Mouse (Mus musculus): ENCODE data around the gene Wee2. TPM values are rescaled to one million over a fixed set of nuclear protein-coding genes. Genes with fewer than 3 reads are reported as not detected.

Gene Wee2
- polyA plus RNA-seq, 1 experiment from 2014 or later = not detected

DNA sequence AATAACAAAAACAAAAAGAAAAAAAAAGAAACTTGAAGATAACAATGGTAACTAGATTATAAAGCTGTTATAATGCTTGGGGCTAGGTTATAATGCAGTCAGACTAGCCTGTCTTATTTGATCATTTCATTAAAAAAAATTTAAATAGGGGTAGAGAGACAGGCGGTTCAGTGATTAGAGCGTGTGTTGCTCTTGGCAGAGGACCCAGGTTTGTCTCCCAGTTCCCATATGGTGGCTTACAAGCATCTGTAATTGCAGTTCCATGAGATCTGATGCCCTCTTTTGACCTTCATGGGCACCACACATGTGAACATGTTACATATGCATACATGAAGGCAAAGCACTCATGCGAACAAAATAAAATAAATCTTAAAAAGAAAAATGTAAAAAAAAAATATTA, 2.4 kb downstream of the Wee2 start:
- H3K36me3 ChIP-seq = no peaks in the 10 kb centered on the region
- ATAC-seq (ENCODE audit: low FRiP score, low read depth) = no peak
- WGBS = 70% methylated on average over 3 of the region's 3 CpGs
- no peaks in the 10 kb centered on the region for H3K9me3 ChIP-seq
- peaks cover 40% of the 10 kb centered on the region for H3K27me3 ChIP-seq
- no peak overlapping the region for H3K4me3 ChIP-seq
- no peak overlapping the region for H3K4me2 ChIP-seq (replicated peaks)
- no peak overlapping the region for H3K9ac ChIP-seq
- H3K4me1 ChIP-seq = no peaks in the 10 kb centered on the region
- H3K27ac ChIP-seq = no peak overlapping the region

DNA sequence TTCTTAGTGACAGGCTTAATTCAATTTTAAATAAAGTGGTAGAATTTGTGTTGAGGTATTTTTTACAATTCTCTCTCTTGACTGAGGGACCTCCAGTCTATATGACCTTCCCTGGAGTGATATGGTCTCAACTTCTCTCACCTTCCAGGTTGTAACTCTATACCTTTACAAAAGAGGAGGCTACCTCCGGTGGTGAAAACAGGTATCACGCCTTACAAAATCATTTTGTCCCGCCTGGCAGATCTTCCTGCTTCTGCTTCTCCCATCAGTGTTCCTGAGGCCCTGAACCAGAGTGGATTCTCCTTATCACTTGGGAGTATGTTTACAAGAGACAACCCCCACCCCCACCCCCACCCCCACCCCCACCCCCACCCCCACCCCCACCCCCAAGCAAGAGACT, 2.9 kb downstream of the Wee2 start:
- Histone ChIP-seq H3K9ac (no peak overlapping the region), H3K4me1 (no peaks in the 10 kb centered on the region), H3K4me2 (replicated peaks) (no peak overlapping the region), H3K4me3 (no peak overlapping the region), H3K27ac (no peak overlapping the region), H3K9me3 (no peaks in the 10 kb centered on the region), H3K27me3 (peaks cover 40% of the 10 kb centered on the region), H3K36me3 (no peaks in the 10 kb centered on the region)
- no peak for ATAC-seq (ENCODE audit: low FRiP score, low read depth)
- 28% methylated on average over 3 of the region's 3 CpGs for WGBS

DNA sequence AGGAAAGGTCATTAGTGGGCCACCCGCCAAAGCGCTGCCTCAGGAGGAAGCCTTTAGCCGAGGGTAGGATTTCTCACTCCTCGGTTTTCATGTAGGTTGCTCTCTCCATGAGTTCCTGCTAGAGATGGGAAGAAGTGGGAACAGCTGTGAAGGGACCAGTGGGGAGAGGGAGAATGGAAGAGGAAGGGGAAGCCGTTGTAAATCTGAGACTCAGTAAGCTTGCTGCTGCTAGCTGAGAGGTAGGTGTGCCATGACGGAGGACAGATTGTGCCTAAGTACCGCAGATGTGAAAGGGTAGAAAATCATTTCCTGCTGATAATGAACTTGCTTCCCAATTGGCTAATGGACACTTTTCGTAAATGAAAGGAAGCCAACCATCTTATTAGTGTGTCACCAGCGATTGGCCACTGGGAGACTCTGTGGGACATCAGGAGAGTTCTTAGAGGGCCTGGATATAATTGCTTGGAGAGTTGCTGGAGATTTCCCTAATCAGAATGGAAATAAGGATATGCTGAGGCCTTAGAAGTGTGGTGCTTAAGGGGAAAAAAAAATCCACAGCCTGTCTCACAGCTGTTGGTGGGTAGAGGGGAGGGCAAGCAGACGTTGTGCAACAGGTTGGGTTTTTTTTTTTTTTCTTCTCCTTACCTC, 4.5 kb downstream of the Wee2 start:
- Histone ChIP-seq H3K4me3 (no peak overlapping the region), H3K9ac (no peak overlapping the region), H3K4me1 (no peaks in the 10 kb centered on the region), H3K36me3 (no peaks in the 10 kb centered on the region), H3K27ac (no peak overlapping the region), H3K9me3 (no peaks in the 10 kb centered on the region), H3K4me2 (replicated peaks) (no peak overlapping the region), H3K27me3 (peaks cover 33% of the 10 kb centered on the region)
- no peak for ATAC-seq (ENCODE audit: low FRiP score, low read depth)
- WGBS = 11% methylated on average over 10 of the region's 10 CpGs

DNA sequence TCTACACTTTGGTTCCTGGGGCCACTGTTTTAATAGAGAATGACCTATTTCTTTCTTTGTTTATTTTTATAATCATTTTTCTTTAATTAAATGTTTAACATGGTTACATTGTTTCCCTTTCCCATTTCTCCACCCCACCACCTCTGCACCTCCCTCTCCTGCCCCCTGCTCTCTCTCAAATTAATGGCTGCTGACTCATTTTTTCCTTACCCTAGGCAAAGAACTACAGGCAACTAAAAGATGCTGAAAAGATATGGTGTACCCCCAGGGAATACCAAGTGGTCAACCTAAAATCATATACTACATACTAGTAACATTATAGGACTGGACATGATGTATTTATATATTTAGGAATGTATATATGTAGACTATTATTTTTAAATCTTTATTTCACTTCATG, 9.7 kb downstream of the Wee2 start:
- Histone ChIP-seq H3K9me3 (no peaks in the 10 kb centered on the region), H3K9ac (no peak overlapping the region), H3K27me3 (no peaks in the 10 kb centered on the region), H3K36me3 (no peaks in the 10 kb centered on the region), H3K4me3 (no peak overlapping the region), H3K4me2 (replicated peaks) (no peak overlapping the region), H3K27ac (no peak overlapping the region), H3K4me1 (no peaks in the 10 kb centered on the region)
- ATAC-seq (ENCODE audit: low FRiP score, low read depth) = no peak

DNA sequence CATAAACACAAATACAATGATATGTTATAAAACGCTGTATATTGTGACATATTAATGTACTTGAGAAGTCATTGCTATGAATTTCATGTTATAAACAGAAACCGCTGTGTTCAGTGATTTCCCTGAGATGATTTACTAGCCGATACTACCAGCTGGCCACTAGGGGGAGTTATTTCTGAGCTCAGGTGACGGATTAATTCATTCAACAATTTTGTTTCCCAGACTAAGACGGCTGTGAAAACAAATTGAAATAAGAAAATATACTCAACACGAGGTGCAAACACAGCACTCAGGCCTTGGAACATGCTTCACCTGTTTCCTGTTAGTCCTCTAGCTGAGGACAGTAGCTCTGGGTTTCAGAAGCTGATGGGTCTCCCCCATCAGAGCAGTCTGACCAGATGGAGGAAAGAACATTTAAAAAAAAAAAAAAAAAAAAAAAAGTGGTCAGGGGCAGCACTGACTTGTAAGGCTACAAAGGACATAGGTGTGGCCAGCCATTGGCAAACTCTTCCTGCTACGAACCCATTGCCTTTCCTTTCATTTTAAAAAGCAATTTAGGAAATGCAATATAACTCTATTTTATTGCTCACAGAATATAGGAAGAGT, 15.7 kb downstream of the Wee2 start:
- no peaks in the 10 kb centered on the region for H3K27me3 ChIP-seq
- no peaks in the 10 kb centered on the region for H3K9me3 ChIP-seq
- H3K9ac ChIP-seq = no peak overlapping the region
- H3K4me1 ChIP-seq = no peaks in the 10 kb centered on the region
- no peak for ATAC-seq (ENCODE audit: low FRiP score, low read depth)
- no peaks in the 10 kb centered on the region for H3K36me3 ChIP-seq
- 24% methylated on average over 7 of the region's 7 CpGs for WGBS
- H3K4me3 ChIP-seq = no peak overlapping the region
- H3K27ac ChIP-seq = no peak overlapping the region
- no peak overlapping the region for H3K4me2 ChIP-seq (replicated peaks)

DNA sequence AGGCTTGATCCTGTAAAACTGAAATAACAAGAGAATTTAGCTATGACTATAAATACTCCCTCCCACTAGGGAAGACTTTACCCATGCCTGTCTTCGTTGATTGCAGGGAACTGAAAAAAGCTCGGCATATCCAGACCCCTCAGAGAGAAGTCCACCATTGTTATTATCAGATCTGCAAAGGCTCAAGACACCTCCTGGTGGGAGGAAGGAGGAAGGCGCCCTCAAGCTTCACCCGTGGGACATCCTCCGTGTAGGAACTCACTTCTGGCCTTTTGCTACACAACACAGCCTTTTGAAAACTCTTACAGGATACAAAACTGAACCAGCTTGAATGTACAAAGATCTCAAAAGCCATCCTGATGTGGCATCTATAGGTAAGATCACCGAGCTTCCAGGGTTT, 26.8 kb downstream of the Wee2 start:
- Histone ChIP-seq H3K4me1 (no peaks in the 10 kb centered on the region), H3K9me3 (no peaks in the 10 kb centered on the region), H3K4me3 (no peak overlapping the region), H3K4me2 (replicated peaks) (no peak overlapping the region), H3K27ac (no peak overlapping the region), H3K27me3 (no peaks in the 10 kb centered on the region), H3K36me3 (no peaks in the 10 kb centered on the region), H3K9ac (no peak overlapping the region)
- ATAC-seq (ENCODE audit: low FRiP score, low read depth) = no peak
- 52% methylated on average over 6 of the region's 6 CpGs for WGBS

DNA sequence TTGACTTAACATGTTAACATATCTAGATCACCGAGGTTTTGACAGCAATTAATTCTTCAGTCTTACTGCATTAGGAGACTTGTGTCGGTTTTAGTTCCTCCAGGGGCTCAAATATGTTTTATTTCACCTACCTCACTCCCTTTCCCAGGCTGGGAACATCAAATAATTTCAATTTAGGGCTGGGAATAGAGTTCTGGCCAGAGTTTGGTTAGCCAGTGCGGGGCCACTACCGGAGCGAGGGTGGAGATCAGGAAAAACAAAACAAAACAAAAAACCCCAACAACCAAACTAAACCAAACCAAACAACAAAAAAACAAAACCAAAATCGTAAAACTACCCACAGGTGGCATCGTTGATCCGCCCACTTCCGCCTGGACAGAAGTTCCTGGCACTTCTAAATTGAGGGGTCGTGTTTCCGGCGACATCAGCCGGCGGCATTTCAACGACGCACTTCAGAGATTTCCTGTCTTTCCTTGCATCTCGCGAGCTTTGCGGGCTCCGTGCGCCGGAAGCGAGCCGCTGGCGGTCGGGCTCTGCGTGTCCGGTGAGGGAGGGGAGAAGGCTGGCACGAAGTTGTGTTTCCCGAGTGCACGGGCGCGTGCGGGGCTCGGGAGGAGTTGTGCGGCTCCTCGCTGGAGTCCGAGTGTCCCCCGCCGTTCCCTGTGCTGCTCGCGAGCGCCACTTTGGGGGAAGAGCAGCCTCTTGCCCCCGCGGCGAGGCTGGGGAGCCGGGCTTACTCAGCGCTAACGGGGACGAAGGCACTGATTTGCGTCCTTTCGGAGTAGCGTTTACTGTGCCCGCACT, 32.2 kb downstream of the Wee2 start, which contains the start of gene Ssbp1:
Gene Ssbp1, plus strand, starts transcription at position 437 of the 804 bp plus-strand sequence.
- H3K4me3 ChIP-seq = peak within 1 kb of the TSS; percentile 79
- peaks cover 28% of the 10 kb centered on the region for H3K36me3 ChIP-seq
- H3K27ac ChIP-seq = peak within 1 kb of the TSS; percentile 96
- no peaks in the 10 kb centered on the region for H3K27me3 ChIP-seq
- H3K4me2 ChIP-seq (replicated peaks) = peak within 1 kb of the TSS; percentile 75
- H3K9ac ChIP-seq = peak within 1 kb of the TSS; percentile 92
- peaks cover 7% of the 10 kb centered on the region for H3K4me1 ChIP-seq
- H3K9me3 ChIP-seq = no peaks in the 10 kb centered on the region
- 1% methylated on average over 54 of the region's 54 CpGs for WGBS
- peak; percentile 97 for ATAC-seq (ENCODE audit: low FRiP score, low read depth)

DNA sequence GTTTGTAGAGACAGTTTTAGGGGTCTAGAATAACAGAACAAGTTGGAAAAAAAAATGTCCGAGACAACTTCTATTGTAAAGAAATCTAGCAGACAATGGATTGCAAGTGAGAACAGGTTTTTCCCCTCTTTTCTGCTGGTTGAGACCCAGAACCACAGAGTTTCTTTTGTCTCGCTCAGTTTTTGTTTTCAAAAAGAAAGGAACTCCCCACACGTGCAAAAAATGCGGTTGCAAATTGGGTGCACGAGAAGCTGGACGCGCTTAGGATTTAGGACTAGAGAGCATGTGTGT, 32.8 kb downstream of the Wee2 start:
- no peaks in the 10 kb centered on the region for H3K27me3 ChIP-seq
- peak overlapping the region; percentile 79 for H3K4me3 ChIP-seq
- WGBS = under 1% methylated on average over 7 of the region's 7 CpGs
- peak overlapping the region; percentile 75 for H3K4me2 ChIP-seq (replicated peaks)
- H3K36me3 ChIP-seq = peaks cover 32% of the 10 kb centered on the region
- peak overlapping the region; percentile 96 for H3K27ac ChIP-seq
- peak; percentile 12; the same call in 1 of the 2 replicates for ATAC-seq (ENCODE audit: low FRiP score, low read depth)
- H3K4me1 ChIP-seq = peaks cover 7% of the 10 kb centered on the region
- no peaks in the 10 kb centered on the region for H3K9me3 ChIP-seq
- peak overlapping the region; percentile 92 for H3K9ac ChIP-seq

DNA sequence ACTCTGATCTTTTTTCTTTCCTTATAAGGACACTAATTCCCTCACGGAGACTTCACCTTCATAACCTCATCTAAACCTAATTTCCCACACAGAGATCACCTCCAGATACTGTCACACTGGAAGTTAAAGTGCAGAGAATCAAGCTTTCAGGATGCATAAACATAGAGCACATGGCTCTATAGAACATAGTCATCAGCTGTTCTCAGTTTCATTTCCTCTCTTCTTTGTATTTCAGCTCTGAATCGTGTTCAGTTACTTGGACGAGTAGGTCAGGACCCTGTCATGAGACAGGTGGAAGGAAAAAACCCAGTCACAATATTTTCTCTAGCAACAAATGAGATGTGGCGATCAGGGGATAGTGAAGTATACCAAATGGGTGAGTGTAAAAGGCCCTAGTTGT, 37.2 kb downstream of the Wee2 start:
- peaks cover 56% of the 10 kb centered on the region for H3K36me3 ChIP-seq
- no peak overlapping the region for H3K4me2 ChIP-seq (replicated peaks)
- WGBS = 92% methylated on average over 4 of the region's 4 CpGs
- no peaks in the 10 kb centered on the region for H3K27me3 ChIP-seq
- no peaks in the 10 kb centered on the region for H3K9me3 ChIP-seq
- H3K4me1 ChIP-seq = peaks cover 7% of the 10 kb centered on the region
- no peak overlapping the region for H3K4me3 ChIP-seq
- no peak for ATAC-seq (ENCODE audit: low FRiP score, low read depth)
- no peak overlapping the region for H3K9ac ChIP-seq
- no peak overlapping the region for H3K27ac ChIP-seq

DNA sequence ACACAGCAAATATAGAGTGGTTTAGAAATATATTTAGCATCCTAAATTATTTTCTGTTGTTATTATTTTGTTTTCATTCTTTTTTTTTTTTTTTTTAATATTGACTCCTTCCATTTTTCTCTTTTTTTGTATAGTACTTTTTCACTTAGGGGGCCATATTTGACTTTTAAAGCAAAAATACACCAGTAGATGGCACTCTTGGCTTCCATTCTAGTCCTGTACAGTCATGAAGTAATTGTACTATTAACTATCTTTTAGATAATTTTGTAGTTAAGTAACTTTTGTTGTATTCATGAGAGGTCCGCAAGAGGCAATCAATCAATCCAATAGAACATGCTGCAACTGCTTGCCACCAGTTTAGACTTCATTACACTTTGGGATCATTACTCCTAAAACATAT, 40.8 kb downstream of the Wee2 start:
- no peak overlapping the region for H3K4me2 ChIP-seq (replicated peaks)
- no peak for ATAC-seq (ENCODE audit: low FRiP score, low read depth)
- H3K4me3 ChIP-seq = no peak overlapping the region
- no peak overlapping the region for H3K9ac ChIP-seq
- H3K27me3 ChIP-seq = no peaks in the 10 kb centered on the region
- no peaks in the 10 kb centered on the region for H3K4me1 ChIP-seq
- no peak overlapping the region for H3K27ac ChIP-seq
- no peaks in the 10 kb centered on the region for H3K9me3 ChIP-seq
- H3K36me3 ChIP-seq = peaks cover 73% of the 10 kb centered on the region
- WGBS = 96% methylated on average over 1 of the region's 1 CpGs

DNA sequence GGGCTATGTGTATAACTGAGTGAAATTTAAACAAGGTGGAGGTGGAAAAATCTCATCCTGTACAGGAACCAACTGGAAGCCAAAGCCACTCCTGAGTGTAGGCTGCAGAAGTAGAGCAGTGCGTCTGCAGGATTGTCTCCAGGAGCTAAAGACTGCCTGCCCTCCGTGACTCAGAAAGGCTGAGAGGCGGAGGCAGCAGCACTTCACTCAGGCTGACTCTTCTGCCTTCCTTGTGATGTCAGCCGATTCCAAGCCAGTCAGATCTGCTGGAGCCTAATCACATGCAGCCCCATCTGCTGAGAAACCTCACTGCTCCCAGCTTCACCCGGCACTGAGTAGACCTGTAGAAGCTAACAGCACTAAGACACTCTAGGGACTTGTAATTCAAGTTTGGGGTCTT, 43.4 kb downstream of the Wee2 start:
- Histone ChIP-seq H3K9me3 (no peaks in the 10 kb centered on the region), H3K4me2 (replicated peaks) (no peak overlapping the region), H3K27me3 (no peaks in the 10 kb centered on the region), H3K36me3 (peaks cover 60% of the 10 kb centered on the region), H3K4me3 (no peak overlapping the region), H3K4me1 (no peaks in the 10 kb centered on the region), H3K27ac (no peak overlapping the region), H3K9ac (no peak overlapping the region)
- 88% methylated on average over 5 of the region's 5 CpGs for WGBS
- no peak for ATAC-seq (ENCODE audit: low FRiP score, low read depth)

DNA sequence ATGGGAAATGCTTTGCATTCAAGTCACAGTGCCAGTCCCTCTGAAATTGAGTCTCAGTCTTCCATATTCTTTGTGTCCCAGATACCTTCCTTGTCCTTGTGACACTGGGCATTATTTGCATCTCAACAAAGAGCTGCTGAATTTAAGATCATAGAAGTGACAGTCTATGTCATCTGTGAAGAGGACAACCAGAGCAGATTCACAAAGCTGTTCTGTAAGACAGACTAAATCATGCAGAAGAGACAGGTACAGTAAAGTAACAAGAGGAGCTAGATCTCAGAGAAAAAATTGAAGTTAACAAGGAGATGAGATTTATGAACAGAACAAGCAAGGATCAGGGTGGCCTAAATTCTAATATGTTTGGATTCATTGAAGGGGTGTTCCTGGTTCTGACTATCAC, 52.0 kb downstream of the Wee2 start, which contains the start of gene Tas2r137:
Gene Tas2r137, plus strand, starts transcription at position 301 of the 400 bp plus-strand sequence.
- Histone ChIP-seq H3K4me2 (replicated peaks) (no peak within 1 kb of the TSS), H3K4me1 (no peaks in the 10 kb centered on the region), H3K9me3 (no peaks in the 10 kb centered on the region), H3K4me3 (no peak within 1 kb of the TSS), H3K36me3 (no peaks in the 10 kb centered on the region; the same call in 1 of the 2 replicates), H3K27ac (no peak within 1 kb of the TSS), H3K9ac (no peak within 1 kb of the TSS), H3K27me3 (no peaks in the 10 kb centered on the region)
- ATAC-seq (ENCODE audit: low FRiP score, low read depth) = no peak

All from limb, embryonic 13.5 days (tissue).